Mouse (Mus musculus) ES-CJ7 (cell line): ENCODE results near the gene Lrrc2.

ENCODE experiments used
- DNase-seq: peaks from one replicate; pipeline ENCODE4 v3.0.0; 2011; ENCODE audit warnings: low read depth, low spot score

Gene Lrrc2

DNA sequence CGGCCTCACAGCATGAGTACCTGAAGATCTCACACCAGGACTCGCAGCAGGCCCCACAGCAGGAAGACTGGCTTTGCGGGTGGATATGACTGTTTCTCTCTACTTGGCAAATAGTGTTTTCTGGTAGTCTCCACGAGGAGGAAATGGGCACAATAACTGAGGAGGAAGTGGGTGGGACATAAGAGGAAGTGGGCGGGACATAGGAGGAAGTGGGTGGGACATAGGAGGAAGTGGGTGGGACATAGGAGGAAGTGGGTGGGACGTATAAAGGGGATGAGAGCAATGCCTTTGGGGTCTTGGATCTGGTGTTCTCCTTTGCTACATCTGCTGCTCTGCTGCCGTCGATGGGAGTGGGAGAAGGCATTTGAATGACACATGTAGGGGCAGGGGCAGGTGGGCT, 34.6 kb downstream of the Lrrc2 start:
- no peak for DNase-seq

- no peak for DNase-seq
Measured at GRCm38 (mm10) chr9:110987331-110987730, 36.0 kb downstream of the Lrrc2 start.

- DNase-seq = no peak
Measured at GRCm38 (mm10) chr9:110988078-110988477, 36.7 kb downstream of the Lrrc2 start.

DNA sequence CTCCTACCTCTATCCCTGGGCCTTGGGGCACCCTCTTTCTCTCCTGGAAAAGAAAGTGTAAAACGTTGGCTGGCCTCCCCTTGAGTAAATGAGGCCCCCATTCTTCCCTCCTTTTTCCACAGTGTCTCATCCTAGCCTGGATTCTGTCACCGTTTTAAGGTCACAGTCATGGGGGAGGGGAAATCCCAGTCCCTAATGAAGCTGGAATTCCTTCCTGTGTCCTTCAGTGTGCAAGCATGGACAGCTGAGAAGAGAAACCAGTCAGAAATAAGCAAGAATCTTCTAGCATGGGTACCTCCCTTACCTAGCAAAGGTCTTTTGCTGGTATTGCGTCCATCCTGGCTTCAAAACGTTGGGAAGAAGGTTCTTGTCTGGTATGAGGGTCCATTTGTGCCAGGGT, 37.8 kb downstream of the Lrrc2 start:
- DNase-seq = no peak

- no peak for DNase-seq
Measured at GRCm38 (mm10) chr9:110989543-110989942, 38.2 kb downstream of the Lrrc2 start.

GRCm38 (mm10) chr9:110990204-110990603, 38.9 kb downstream of the Lrrc2 start, which contains the start of gene Rtp3:
TSS of gene Rtp3 (minus strand) at chr9:110990583.
- DNase-seq = no peak

DNA sequence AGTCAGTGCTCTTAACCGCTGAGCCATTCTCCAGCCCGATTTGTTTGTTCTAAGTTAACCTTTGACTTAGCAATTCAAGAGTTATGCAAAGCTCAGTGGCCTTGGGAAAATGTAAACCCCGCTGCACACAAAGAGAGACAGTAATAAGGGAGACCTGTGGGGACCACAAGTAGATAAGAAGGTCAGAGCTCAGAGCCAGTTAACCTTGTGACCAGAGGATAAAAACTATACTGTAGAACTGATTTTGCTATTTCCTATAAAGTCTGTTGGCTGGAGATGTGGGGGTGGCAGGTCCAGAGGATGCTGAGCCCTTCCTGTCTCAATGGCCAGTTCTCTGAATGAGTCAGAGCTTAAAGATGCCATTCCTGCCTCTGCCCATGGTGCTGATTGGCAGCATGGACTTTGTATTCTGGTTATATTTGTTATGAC, 42.0 kb downstream of the Lrrc2 start:
- peak; percentile 52 for DNase-seq

- DNase-seq = peak; percentile 97
Measured at GRCm38 (mm10) chr9:110994716-110995172, 43.4 kb downstream of the Lrrc2 start.

DNA sequence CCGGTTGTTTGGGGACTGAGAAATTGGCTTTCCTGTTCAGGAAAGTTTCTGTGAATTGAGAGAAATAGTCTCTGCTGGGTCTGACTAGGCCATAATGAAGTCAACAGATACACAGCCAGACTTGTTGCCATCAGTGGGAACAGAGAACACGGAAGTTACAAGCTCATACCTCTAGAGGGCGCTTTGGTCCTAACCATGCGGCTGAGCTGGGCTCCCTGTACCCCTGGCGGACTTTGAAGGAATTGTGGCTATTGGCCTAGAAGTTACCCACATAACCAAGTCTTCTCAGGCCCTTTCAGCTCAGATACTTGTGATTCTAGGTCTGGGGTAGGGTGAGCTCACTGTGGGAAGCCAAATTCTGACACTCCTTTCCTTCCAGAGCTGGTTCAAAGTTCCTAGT, 45.9 kb downstream of the Lrrc2 start:
- DNase-seq = peak; percentile 95

GRCm38 (mm10) chr9:110999056-110999455, 47.7 kb downstream of the Lrrc2 start:
- DNase-seq = no peak

GRCm38 (mm10) chr9:110999856-111000255, 48.5 kb downstream of the Lrrc2 start:
- DNase-seq = no peak

DNA sequence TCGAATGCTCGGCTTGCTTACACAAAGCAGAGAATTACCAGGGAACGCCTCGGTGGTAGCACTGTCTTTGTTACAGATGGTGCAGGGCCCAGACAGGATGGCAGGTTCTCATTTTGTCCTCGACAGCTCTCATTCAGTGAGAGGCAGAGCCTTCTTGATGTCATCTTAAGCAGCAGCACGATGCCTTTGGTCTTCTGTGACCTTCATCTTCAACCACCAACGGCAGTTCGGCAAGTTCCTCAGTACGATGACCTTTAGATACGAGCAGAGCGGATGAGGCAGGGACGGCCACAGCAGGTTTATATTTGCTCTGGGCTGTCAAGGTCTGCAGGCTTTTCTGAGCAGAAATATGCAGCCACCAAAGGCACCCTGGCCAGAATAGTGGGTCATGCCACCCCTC, 50.3 kb downstream of the Lrrc2 start:
- DNase-seq = no peak

GRCm38 (mm10) chr9:111003279-111003678, 51.9 kb downstream of the Lrrc2 start:
- DNase-seq = no peak

DNA sequence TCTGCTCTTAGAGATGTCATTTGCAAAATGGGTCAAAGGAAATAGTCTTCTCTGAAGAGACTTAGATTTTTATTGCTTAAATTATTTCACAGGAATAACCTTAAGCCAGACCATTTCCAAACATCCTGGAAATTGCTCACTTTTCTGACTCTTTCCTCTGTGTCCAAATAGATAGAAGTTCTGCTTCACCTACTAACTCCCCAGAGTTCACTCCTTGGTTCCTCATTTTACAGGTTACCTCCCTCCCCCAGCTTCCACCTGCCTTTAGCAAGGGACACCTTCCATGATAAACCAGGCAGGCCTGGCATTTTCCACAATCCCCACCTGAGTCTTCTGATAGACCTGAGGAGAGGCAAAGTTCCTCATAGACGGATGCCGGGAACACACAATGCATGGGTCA, 55.2 kb downstream of the Lrrc2 start:
- no peak for DNase-seq

DNA sequence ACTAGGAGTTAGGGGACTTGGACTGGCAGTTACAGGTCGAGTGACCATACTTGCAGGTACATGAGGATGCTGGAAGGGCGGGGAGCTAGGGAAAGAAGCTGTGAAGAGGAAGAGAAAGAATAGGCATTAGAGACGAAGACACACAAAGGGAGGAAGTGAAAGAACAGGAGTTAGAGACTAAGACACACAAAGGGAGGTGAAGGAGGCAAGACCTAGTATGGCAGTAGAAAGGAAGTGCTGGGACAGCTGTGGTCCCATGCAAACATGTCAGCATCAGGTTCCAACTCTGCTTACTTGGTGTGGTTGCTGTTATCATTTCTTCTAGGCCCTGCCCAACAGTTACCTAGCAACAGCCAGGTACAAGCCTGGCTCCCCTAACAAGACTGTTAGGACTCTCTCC, 58.4 kb downstream of the Lrrc2 start:
- DNase-seq = no peak

DNA sequence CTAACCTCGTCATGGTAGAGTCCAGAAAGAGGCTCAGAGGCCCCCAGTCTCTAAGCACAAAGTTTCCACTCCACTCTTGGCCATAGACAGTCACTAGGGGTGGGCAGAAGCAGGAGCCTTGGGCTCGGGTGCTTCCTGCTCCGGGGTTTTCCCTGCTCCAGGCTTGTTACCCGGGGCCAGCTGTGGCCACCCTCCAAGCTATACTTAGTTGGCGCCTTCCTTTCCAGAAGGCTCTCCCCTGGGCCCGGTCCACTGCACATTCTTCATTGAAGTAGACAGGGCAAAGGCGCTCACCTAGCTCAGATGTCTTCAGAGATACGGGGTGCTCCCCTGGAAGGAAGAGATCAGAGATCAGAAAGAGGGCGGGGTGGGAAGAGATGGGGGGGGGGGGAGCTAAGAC, 60.2 kb downstream of the Lrrc2 start:
- DNase-seq = no peak

DNA sequence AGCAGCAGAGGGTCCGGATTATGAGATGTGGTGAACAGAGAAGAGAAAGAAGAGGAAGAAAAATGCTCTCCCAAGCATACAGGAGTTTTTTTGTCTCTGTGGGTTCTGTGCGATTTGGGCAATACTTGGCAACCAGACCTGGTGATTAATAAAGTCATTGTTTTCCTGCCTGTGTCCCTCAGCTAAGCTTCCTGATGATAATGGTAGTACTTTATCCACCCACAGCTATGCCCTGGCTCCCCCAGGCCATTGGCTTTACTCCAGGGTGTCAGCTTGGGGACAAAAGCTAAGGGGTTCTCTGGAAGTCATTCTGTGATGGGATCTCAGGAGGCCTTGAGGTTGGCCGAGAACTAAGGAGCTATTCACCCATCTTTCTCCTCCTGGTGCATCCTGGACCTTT, 60.7 kb downstream of the Lrrc2 start:
- no peak for DNase-seq

GRCm38 (mm10) chr9:111015658-111016057, 64.3 kb downstream of the Lrrc2 start:
- peak; percentile 57 for DNase-seq

- DNase-seq = no peak
Measured at GRCm38 (mm10) chr9:111019022-111019421, 67.7 kb downstream of the Lrrc2 start, which contains the start of gene Ltf. TSS of gene Ltf (plus strand) at chr9:111019271.

DNA sequence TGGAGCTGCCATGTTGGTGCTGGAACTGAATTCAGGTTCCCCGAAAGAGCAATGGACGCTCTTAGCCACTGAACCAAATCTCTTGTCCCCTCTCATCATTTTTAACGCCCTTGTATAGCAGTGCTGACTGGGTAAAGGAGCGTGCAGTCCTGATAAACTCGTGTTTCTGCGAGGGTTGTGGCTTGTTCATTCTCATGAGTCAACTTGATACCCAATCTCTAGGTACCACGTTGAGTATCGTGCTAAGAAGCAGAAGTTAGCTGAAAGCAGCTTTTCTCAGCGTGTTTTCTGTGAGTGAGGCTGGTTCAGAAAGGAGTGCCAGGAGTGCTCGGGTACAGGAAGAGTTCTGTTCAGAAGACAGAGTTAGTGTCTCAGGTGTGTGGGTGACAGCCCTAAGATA, 75.4 kb downstream of the Lrrc2 start:
- no peak for DNase-seq
